Mouse (Mus musculus) liver, embryonic 16.5 days (tissue): ENCODE results near the gene Wdfy1. TPM values are rescaled to one million over a fixed set of nuclear protein-coding genes. Genes with fewer than 3 reads are reported as not detected.
A peak's percentile ranks its signal among the peaks of the same experiment; 100 is the strongest.

Experiments used
- ATAC-seq: fragments of 200-750 bp; cut with Nextera tagmentation; 2 replicates; pipeline ENCODE4 v1.8.0; 2017; ENCODE audit warnings: low read depth, mild to moderate bottlenecking, moderate number of reproducible peaks, moderate library complexity
- H3K27ac ChIP-seq: fragments of 300-500 bp; sonication (generic); 2 replicates; pipeline ENCODE4 v1.5.1; 2014; ENCODE audit warnings: mild to moderate bottlenecking, low read length
- H3K27me3 ChIP-seq: fragments of 300-500 bp; sonication (generic); 2 replicates; pipeline ENCODE4 v1.6.1; 2014; ENCODE audit warnings: low read depth, low read length, mixed read lengths; ENCODE audit not compliant: control insufficient read depth, insufficient read depth
- H3K36me3 ChIP-seq: fragments of 300-500 bp; sonication (generic); 2 replicates; pipeline ENCODE4 v1.6.1; 2014; ENCODE audit warnings: mild to moderate bottlenecking; ENCODE audit not compliant: control insufficient read depth, insufficient read depth
- H3K4me1 ChIP-seq: fragments of 300-500 bp; sonication (generic); 2 replicates; pipeline ENCODE4 v1.6.1; 2014; ENCODE audit warnings: low read depth, low read length, mixed read lengths; ENCODE audit not compliant: control insufficient read depth
- H3K4me2 ChIP-seq: fragments of 300-500 bp; sonication (generic); 2 replicates; pipeline ENCODE4 v1.6.1; 2014; ENCODE audit warnings: low read depth, low read length, mixed read lengths
- H3K4me3 ChIP-seq: fragments of 300-500 bp; sonication (generic); 2 replicates; pipeline ENCODE4 v1.5.1; 2014; ENCODE audit warnings: low read depth, mild to moderate bottlenecking, low read length
- H3K9ac ChIP-seq: fragments of 300-500 bp; sonication (generic); 2 replicates; pipeline ENCODE4 v1.6.1; 2014; ENCODE audit warnings: low read depth, low read length
- H3K9me3 ChIP-seq: fragments of 300-500 bp; sonication (generic); replicated peaks from 2 replicates; pipeline ENCODE4 v1.6.1; 2016; ENCODE audit warnings: low read length; ENCODE audit not compliant: control insufficient read depth
- WGBS: fragments of 180-500 bp; shearing (Covaris S2); extraction: QIAGEN DNeasy Blood & Tissue Kit; methylation state at CpG from one replicate; pipeline ENCODE4 v1.1.7; 2014; ENCODE audit not compliant: insufficient replicate concordance; 5-methylcytosine and 5-hydroxymethylcytosine counted together
- polyA plus RNA-seq: library from polyadenylated mRNA; unstranded; fragments of >200 nt; fragmentation: Nextera tagmentation; extraction: Ambion mirVana; gene quantifications from 2 replicates; pipeline ENCODE4 v1.2.1, GENCODE M21; 2015

Wdfy1 gene
- polyA plus RNA-seq, 1 experiment from 2014 or later: 13.2 TPM

- Histone ChIP-seq H3K27ac (peak overlapping the region; percentile 70), H3K27me3 (no peaks in the 10 kb centered on the region), H3K9me3 (no peaks in the 10 kb centered on the region), H3K9ac (no peak overlapping the region), H3K4me3 (peak overlapping the region; percentile 80), H3K4me1 (peaks cover 23% of the 10 kb centered on the region), H3K36me3 (no peaks in the 10 kb centered on the region), H3K4me2 (peak overlapping the region; percentile 73)
- 22% methylated on average over 16 of the region's 16 CpGs for WGBS
- peak; percentile 43; the same call in 1 of the 2 replicates for ATAC-seq
Observed at GRCm38 (mm10) chr1:79762282-79763250, 13.4 kb downstream of the Wdfy1 start.

GRCm38 (mm10) chr1:79761917-79762271 lies 14.0 kb downstream of the Wdfy1 start:
- H3K27ac ChIP-seq: no peak overlapping the region; the same call in 1 of the 2 replicates
- no peak for ATAC-seq
- H3K9me3 ChIP-seq: no peaks in the 10 kb centered on the region
- H3K4me2 ChIP-seq: peak overlapping the region; percentile 73
- no peaks in the 10 kb centered on the region for H3K36me3 ChIP-seq
- H3K9ac ChIP-seq: no peak overlapping the region; the same call in 1 of the 2 replicates
- peaks cover 23% of the 10 kb centered on the region for H3K4me1 ChIP-seq
- H3K4me3 ChIP-seq: peak overlapping the region; percentile 80
- WGBS: 1% methylated on average over 6 of the region's 6 CpGs
- no peaks in the 10 kb centered on the region for H3K27me3 ChIP-seq

- 0 out of 2 replicates have a peak overlapping the region, but pooled peaks have one; percentile 25 for H3K27ac ChIP-seq
- peaks cover 23% of the 10 kb centered on the region for H3K4me1 ChIP-seq
- no peaks in the 10 kb centered on the region for H3K27me3 ChIP-seq
- peak overlapping the region; percentile 80 for H3K4me3 ChIP-seq
- H3K36me3 ChIP-seq: no peaks in the 10 kb centered on the region
- WGBS: under 1% methylated on average over 65 of the region's 65 CpGs
- peak overlapping the region; percentile 73 for H3K4me2 ChIP-seq
- ATAC-seq: peak; percentile 94
- peak overlapping the region; percentile 86 for H3K9ac ChIP-seq
- no peaks in the 10 kb centered on the region for H3K9me3 ChIP-seq
Observed at GRCm38 (mm10) chr1:79761106-79761916, 14.6 kb downstream of the Wdfy1 start.

- Histone ChIP-seq H3K4me3 (peak overlapping the region; percentile 80), H3K27ac (no peak overlapping the region), H3K36me3 (no peaks in the 10 kb centered on the region), H3K4me2 (peak overlapping the region; percentile 73), H3K9ac (peak overlapping the region; percentile 86), H3K27me3 (no peaks in the 10 kb centered on the region), H3K4me1 (peaks cover 23% of the 10 kb centered on the region), H3K9me3 (no peaks in the 10 kb centered on the region)
- WGBS: 6% methylated on average over 11 of the region's 11 CpGs
- no peak for ATAC-seq
Observed at GRCm38 (mm10) chr1:79760656-79761055, 15.3 kb downstream of the Wdfy1 start.

- Histone ChIP-seq H3K36me3 (no peaks in the 10 kb centered on the region), H3K9ac (no peak overlapping the region), H3K4me1 (peaks cover 23% of the 10 kb centered on the region), H3K9me3 (no peaks in the 10 kb centered on the region), H3K4me3 (no peak overlapping the region), H3K27ac (no peak overlapping the region), H3K27me3 (no peaks in the 10 kb centered on the region), H3K4me2 (peak overlapping the region; percentile 6; the same call in 1 of the 2 replicates)
- ATAC-seq: no peak
- WGBS: 71% methylated on average over 5 of the region's 5 CpGs
Observed at GRCm38 (mm10) chr1:79759436-79759972, 16.4 kb downstream of the Wdfy1 start.

GRCm38 (mm10) chr1:79759006-79759405 lies 16.9 kb downstream of the Wdfy1 start:
- H3K4me3 ChIP-seq: no peak overlapping the region
- H3K4me2 ChIP-seq: no peak overlapping the region
- H3K9ac ChIP-seq: no peak overlapping the region
- H3K4me1 ChIP-seq: peaks cover 23% of the 10 kb centered on the region
- H3K27me3 ChIP-seq: no peaks in the 10 kb centered on the region
- no peak overlapping the region for H3K27ac ChIP-seq
- no peaks in the 10 kb centered on the region for H3K9me3 ChIP-seq
- 58% methylated on average over 2 of the region's 2 CpGs for WGBS
- ATAC-seq: no peak
- no peaks in the 10 kb centered on the region for H3K36me3 ChIP-seq

- no peak for ATAC-seq
- Histone ChIP-seq H3K4me3 (no peak overlapping the region), H3K4me1 (peaks cover 17% of the 10 kb centered on the region), H3K36me3 (no peaks in the 10 kb centered on the region), H3K9ac (no peak overlapping the region), H3K27ac (no peak overlapping the region), H3K27me3 (no peaks in the 10 kb centered on the region), H3K4me2 (no peak overlapping the region), H3K9me3 (no peaks in the 10 kb centered on the region)
- 45% methylated on average over 4 of the region's 4 CpGs for WGBS
Observed at GRCm38 (mm10) chr1:79757597-79757996, 18.3 kb downstream of the Wdfy1 start.

GRCm38 (mm10) chr1:79757161-79757560 lies 18.8 kb downstream of the Wdfy1 start:
- Histone ChIP-seq H3K9ac (no peak overlapping the region), H3K36me3 (no peaks in the 10 kb centered on the region), H3K27ac (no peak overlapping the region), H3K4me3 (no peak overlapping the region), H3K4me2 (no peak overlapping the region), H3K9me3 (no peaks in the 10 kb centered on the region), H3K4me1 (peaks cover 12% of the 10 kb centered on the region), H3K27me3 (no peaks in the 10 kb centered on the region)
- WGBS: 62% methylated on average over 7 of the region's 7 CpGs
- no peak for ATAC-seq
